8 mouse cellular contexts compared by ENCODE assay signal in genomic region chr12:80434961-80435691, GRCm38 (mm10). TPM values are rescaled to one million over a fixed set of nuclear protein-coding genes. Genes with fewer than 3 reads are reported as not detected.
DNase-seq lines count a peak whose midpoint lies in the region; ATAC-seq and TF ChIP-seq lines count a peak whose summit lies in the region.

No protein-coding gene starts in this region.

- H3K9ac ChIP-seq in MEL (ENCODE audit: control insufficient read depth, low read depth, low read length, poor library complexity, severe bottlenecking) = peak overlapping the region; percentile 93
- H3K9ac ChIP-seq in lung, embryonic 14.5 days = peak overlapping the region; percentile 92

- H3K4me1 ChIP-seq in MEL (ENCODE audit: control insufficient read depth in 1 of 2, insufficient read depth in 2 of 2, low read length in 2 of 2) = peaks cover 0 to 7% of the 10 kb centered on the region in 2 experiments; a peak in 2 of 4 replicates
- no peaks in the 10 kb centered on the region for H3K4me1 ChIP-seq in lung, embryonic 14.5 days (ENCODE audit: insufficient read depth)

- WGBS in lung, embryonic 14.5 days = under 1% methylated on average over 64 of the region's 64 CpGs

- H3K27ac ChIP-seq in MEL (ENCODE audit: control insufficient read depth, low read depth, low read length) = peak overlapping the region; percentile 51
- peak overlapping the region; percentile 97 for H3K27ac ChIP-seq in lung, embryonic 14.5 days (ENCODE audit: low read depth)

- H3K79me2 ChIP-seq in MEL (ENCODE audit: control insufficient read depth, insufficient read depth, low read length, poor library complexity) = peaks cover 19% of the 10 kb centered on the region

- TF ChIP-seq CTCF in MEL (IDR thresholded peaks at IDR 0.05 in 2 of 3, conservative IDR thresholded peaks at IDR 0.05 in 1 of 3; ENCODE audit: control insufficient read depth in 1 of 3, insufficient read depth in 1 of 3, low read depth in 2 of 3, low read length in 3 of 3, poor library complexity in 1 of 3, severe bottlenecking in 1 of 3) = no peak
- no peak for TF ChIP-seq CTCF in lung, embryonic 14.5 days (IDR thresholded peaks at IDR 0.05; ENCODE audit: low read depth)

- ATAC-seq in hematopoietic stem cell, adult 5-6 weeks (replicated peaks in 1 of 2; ENCODE audit: insufficient read depth in 1 of 2, low FRiP score in 2 of 2, low TSS enrichment in 1 of 2, low read depth in 1 of 2, poor library complexity in 2 of 2, severe bottlenecking in 2 of 2) = peak; percentile 48 to 56; a peak in 2 of 4 replicates
- peak; percentile 83 for ATAC-seq in lung, embryonic 14.5 days (ENCODE audit: insufficient read depth)
- peak; percentile 65 for ATAC-seq in neutrophil, adult 5-6 weeks (ENCODE audit: extremely low read depth, insufficient number of reproducible peaks, low FRiP score, poor library complexity, severe bottlenecking)

- H3K9me3 ChIP-seq in MEL (replicated peaks; ENCODE audit: insufficient read depth, low read length) = no peaks in the 10 kb centered on the region
- no peaks in the 10 kb centered on the region for H3K9me3 ChIP-seq in lung, embryonic 14.5 days (ENCODE audit: low read depth, low read length)

- 0 out of 4 replicates have a peak, but pooled peaks of 1 of the 2 experiments have one; percentile 18 for TF ChIP-seq POLR2A in MEL (IDR thresholded peaks at IDR 0.05; ENCODE audit: control insufficient read depth in 1 of 2, insufficient read depth in 1 of 2, low read depth in 1 of 2, low read length in 2 of 2, poor library complexity in 1 of 2)

- TF ChIP-seq EP300 in MEL (IDR thresholded peaks at IDR 0.05; ENCODE audit: low read depth in 1 of 2, low read length in 2 of 2) = no peak

- H3K27me3 ChIP-seq in MEL (ENCODE audit: control insufficient read depth in 1 of 2, insufficient read depth in 2 of 2, low read length in 2 of 2) = no peaks in the 10 kb centered on the region
- H3K27me3 ChIP-seq in lung, embryonic 14.5 days (ENCODE audit: insufficient read depth, low read length) = no peaks in the 10 kb centered on the region

- H3K4me2 ChIP-seq in lung, embryonic 14.5 days = peak overlapping the region; percentile 72

- peak; percentile 71 for DNase-seq in MEL (ENCODE audit: low read depth, low spot score)
- DNase-seq in cerebellum, adult 8-10 months = peak; percentile 59
- peak; percentile 72 for DNase-seq in forelimb bud, embryonic 11.5 days (ENCODE audit: low read depth, low spot score)
- peak; percentile 49 to 52 for DNase-seq in layer of hippocampus, adult 8-10 months (ENCODE audit: low spot score in 2 of 2)
- DNase-seq in lung, embryonic 14.5 days = peak; percentile 78
- DNase-seq in testis, postnatal 14 days (ENCODE audit: low spot score) = peak; percentile 89

- peak overlapping the region; percentile 74 to 91 for H3K4me3 ChIP-seq in MEL (ENCODE audit: control insufficient read depth in 1 of 2, insufficient read depth in 1 of 2, low read depth in 2 of 2, low read length in 2 of 2)
- H3K4me3 ChIP-seq in lung, embryonic 14.5 days (ENCODE audit: low read depth, low read length) = peak overlapping the region; percentile 89

- peaks cover 2 to 11% of the 10 kb centered on the region in 2 experiments; a peak in 3 of 4 replicates for H3K36me3 ChIP-seq in MEL (ENCODE audit: control insufficient read depth in 1 of 2, insufficient read depth in 2 of 2, low read length in 2 of 2)
- H3K36me3 ChIP-seq in lung, embryonic 14.5 days (ENCODE audit: insufficient read depth) = 0 out of 2 replicates have a peak, but pooled peaks cover 6% of the 10 kb centered on the region

- no peak for TF ChIP-seq RAD21 in MEL (IDR thresholded peaks at IDR 0.05; ENCODE audit: low read depth, low read length)

TF ChIP-seq in MEL, 35 proteins besides CTCF, POLR2A, EP300 and RAD21:
- TF ChIP-seq MAX (IDR thresholded peaks at IDR 0.05; ENCODE audit: low read length) (no peak), TAL1 (IDR thresholded peaks at IDR 0.05; ENCODE audit: low read length) (no peak), UBTF (IDR thresholded peaks at IDR 0.05; ENCODE audit: borderline replicate concordance, insufficient read depth, low read depth, low read length) (peak; percentile 99), TCF12 (IDR thresholded peaks at IDR 0.05; ENCODE audit: low read depth, low read length) (0 out of 2 replicates have a peak, but pooled peaks have one; percentile 9), BHLHE40 (IDR thresholded peaks at IDR 0.05; ENCODE audit: borderline replicate concordance, low read depth, low read length) (no peak), ZC3H11A (IDR thresholded peaks at IDR 0.05; ENCODE audit: low read depth, low read length) (no peak), NRF1 (IDR thresholded peaks at IDR 0.05; ENCODE audit: insufficient read depth, low read depth, low read length, poor library complexity, severe bottlenecking) (peak; percentile 57), MAZ (IDR thresholded peaks at IDR 0.05; ENCODE audit: low read depth, low read length) (peak; percentile 96), MEF2A (IDR thresholded peaks at IDR 0.05; ENCODE audit: extremely low read depth, insufficient replicate concordance, low read depth, low read length, poor library complexity, severe bottlenecking) (no peak), CHD1 (IDR thresholded peaks at IDR 0.05; ENCODE audit: low read depth, low read length) (0 out of 2 replicates have a peak, but pooled peaks have one; percentile 31), TBP (IDR thresholded peaks at IDR 0.05; ENCODE audit: low read depth, low read length) (no peak), ZMIZ1 (IDR thresholded peaks at IDR 0.05; ENCODE audit: low read depth, low read length) (no peak), ETS1 (IDR thresholded peaks at IDR 0.05; ENCODE audit: low read depth, low read length) (no peak), NELFE (IDR thresholded peaks at IDR 0.05; ENCODE audit: low read depth, low read length) (peak; percentile 38; the same call in 1 of the 2 replicates), HCFC1 (IDR thresholded peaks at IDR 0.05; ENCODE audit: low read depth, low read length) (peak; percentile 70), MXI1 (IDR thresholded peaks at IDR 0.05; ENCODE audit: low read depth, low read length) (0 out of 2 replicates have a peak, but pooled peaks have one; percentile 59), POLR2AphosphoS2 (IDR thresholded peaks at IDR 0.05; ENCODE audit: low read length) (no peak), SIN3A (IDR thresholded peaks at IDR 0.05; ENCODE audit: low read length) (peak; percentile 54), JUND (IDR thresholded peaks at IDR 0.05; ENCODE audit: low read depth, low read length) (no peak), ZKSCAN1 (IDR thresholded peaks at IDR 0.05; ENCODE audit: low read depth, low read length) (no peak; the same call in 1 of the 2 replicates)

RNA-seq across cellular contexts. Expression of gene Dcaf5, which starts 1.3 kb away (rescaled TPM):
- total RNA-seq in MEL (2012; rRNA removed) = 8.1 and 9.0 TPM in 2 replicates
- polyA plus RNA-seq in MEL (2012; ENCODE audit: insufficient read depth in 1 of 2, insufficient read length in 2 of 2, low read depth in 1 of 2, low replicate concordance in 2 of 2, missing spikeins in 1 of 2) = 10 to 100 TPM in 1 of 2 experiments, not detected in 1; 15.6 TPM
- 30.3 and 33.3 TPM in 2 replicates for total RNA-seq in hematopoietic stem cell, adult 5-6 weeks (2017)
- 10 to 100 TPM; 60.9 to 78.0 (median 70.8) TPM for total RNA-seq in layer of hippocampus, adult 8-10 months (2022)
- 9.9 and 10.7 TPM in 2 replicates for polyA plus RNA-seq in lung, embryonic 14.5 days (2014; fragmentation: Nextera tagmentation; extraction: Ambion mirVana)
- total RNA-seq in neutrophil, adult 5-6 weeks (2017) = 41.5 and 45.7 TPM in 2 replicates

RNA-seq across cellular contexts. Expression of gene Exd2, which starts 27.8 kb away (rescaled TPM):
- total RNA-seq in MEL (2012; rRNA removed) = 8.5 and 9.6 TPM in 2 replicates
- 10 to 100 TPM in 1 of 2 experiments, not detected in 1; 12.8 TPM for polyA plus RNA-seq in MEL (2012; ENCODE audit: insufficient read depth in 1 of 2, insufficient read length in 2 of 2, low read depth in 1 of 2, low replicate concordance in 2 of 2, missing spikeins in 1 of 2)
- 21.8 and 37.0 TPM in 2 replicates for total RNA-seq in hematopoietic stem cell, adult 5-6 weeks (2017)
- 100 to 1,000 TPM in 2 of 4 experiments, 10 to 100 TPM in 2; 86.5 to 127 (median 106) TPM for total RNA-seq in layer of hippocampus, adult 8-10 months (2022)
- polyA plus RNA-seq in lung, embryonic 14.5 days (2014; fragmentation: Nextera tagmentation; extraction: Ambion mirVana) = 28.5 and 29.5 TPM in 2 replicates
- 37.8 and 42.8 TPM in 2 replicates for total RNA-seq in neutrophil, adult 5-6 weeks (2017)

Comparison
In these comparisons a context has a peak if more than half of its experiments do, and no peak if none do; other contexts are left out.
1. Peak in every context shown above with its lines: DNase-seq, ATAC-seq, H3K4me3 ChIP-seq and H3K27ac ChIP-seq.